Mouse (Mus musculus) frontal cortex, postnatal 36 days (tissue): Measurements from ENCODE around the gene Atrnl1.
"Not testable (repeated sequence)": the region's sequence is repeated elsewhere in the genome, so short reads cannot be mapped to it uniquely, and the experiment has no call there.

Experiments used
- DNase-seq, 2 experiments: peaks; one replicate each; pipeline ENCODE4 v3.0.0; 2022; ENCODE audit warnings: low spot score in 2 of 2

Gene Atrnl1

DNA sequence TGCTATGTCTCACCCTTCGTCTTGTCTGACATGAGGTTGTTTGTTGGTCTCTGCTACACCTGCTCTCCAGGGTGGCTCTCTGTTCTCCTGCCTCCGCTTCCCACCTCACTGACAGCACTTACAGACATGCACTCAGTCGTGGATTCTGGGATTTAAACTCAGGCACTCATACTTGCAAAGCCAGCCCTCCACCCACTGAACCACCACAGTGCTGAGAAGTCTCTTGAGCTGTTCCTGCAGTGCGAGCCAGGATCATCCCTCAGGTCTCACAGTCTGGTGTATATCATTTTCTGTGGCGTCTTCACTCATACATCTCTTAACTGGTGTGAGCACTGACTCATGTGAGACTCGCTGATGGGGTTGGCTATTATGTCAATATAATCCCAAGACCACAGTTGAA, 353.0 kb downstream of the Atrnl1 start:
- DNase-seq = no peak

DNA sequence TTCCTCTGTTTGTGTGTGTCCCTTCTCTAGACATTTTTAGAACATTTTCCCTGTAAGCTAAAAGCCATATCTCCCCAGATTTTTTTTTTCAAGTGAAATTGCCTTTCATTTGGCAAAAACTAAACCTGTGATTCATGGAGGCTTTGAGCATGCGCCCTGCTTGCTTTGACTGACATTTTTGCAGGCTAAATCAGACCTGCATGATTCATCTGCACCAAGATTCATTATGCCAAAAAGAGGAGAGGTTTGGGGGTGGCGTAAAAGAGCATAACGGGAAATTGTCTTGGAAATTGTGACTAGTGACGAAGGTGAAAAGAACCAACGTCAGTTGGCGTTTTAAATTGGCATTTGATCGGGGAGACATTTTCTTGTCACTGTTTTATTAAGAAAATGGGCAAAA, 358.9 kb downstream of the Atrnl1 start:
- peak; percentile 74 to 75 for DNase-seq

DNA sequence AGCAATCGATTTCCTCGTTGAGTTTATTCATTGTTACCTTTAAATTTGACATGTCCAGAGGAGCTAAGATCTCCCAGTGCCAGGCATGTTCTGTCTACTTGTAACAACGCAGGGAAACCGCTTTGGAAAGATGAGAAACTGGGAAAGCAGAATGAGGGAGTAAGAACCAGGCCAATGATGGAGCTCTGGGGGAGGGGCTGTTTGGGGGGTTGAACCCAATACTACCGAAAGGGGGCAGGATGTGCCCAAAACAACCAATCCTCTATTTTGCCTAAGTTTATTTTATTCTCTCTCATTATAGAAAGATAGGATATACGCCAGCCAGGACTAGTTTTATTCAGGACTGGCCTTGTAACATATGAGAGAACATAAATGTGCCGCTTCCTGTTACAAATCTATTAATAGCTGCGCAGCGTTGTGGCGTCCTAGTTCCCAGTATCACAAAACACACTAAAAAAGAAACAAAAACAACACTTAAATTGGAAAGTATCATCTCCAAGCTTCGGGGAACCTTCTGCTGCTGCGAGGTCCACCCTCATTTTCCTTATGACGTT, 359.6 kb downstream of the Atrnl1 start:
- DNase-seq = peak in 1 of 2 experiments; percentile 44

DNA sequence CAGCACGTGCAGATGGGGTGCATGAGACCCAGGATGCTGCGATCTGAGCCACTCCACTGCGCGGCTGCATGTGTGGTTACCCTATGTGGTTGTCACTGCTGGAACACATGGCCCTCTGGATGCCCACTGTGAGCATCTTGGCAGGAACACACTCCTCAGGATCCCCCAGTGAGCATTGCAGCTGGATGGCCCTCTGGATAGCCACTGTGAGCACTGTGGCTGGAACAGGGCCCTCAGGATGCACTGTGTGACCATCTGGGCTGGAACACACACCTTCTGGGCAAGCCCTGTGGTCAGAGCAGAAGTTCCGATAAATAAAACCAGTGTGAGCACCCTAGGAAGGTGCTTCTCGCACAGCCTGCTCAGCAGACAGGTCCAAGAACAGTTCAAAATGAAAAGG, 364.4 kb downstream of the Atrnl1 start:
- no peak for DNase-seq

DNA sequence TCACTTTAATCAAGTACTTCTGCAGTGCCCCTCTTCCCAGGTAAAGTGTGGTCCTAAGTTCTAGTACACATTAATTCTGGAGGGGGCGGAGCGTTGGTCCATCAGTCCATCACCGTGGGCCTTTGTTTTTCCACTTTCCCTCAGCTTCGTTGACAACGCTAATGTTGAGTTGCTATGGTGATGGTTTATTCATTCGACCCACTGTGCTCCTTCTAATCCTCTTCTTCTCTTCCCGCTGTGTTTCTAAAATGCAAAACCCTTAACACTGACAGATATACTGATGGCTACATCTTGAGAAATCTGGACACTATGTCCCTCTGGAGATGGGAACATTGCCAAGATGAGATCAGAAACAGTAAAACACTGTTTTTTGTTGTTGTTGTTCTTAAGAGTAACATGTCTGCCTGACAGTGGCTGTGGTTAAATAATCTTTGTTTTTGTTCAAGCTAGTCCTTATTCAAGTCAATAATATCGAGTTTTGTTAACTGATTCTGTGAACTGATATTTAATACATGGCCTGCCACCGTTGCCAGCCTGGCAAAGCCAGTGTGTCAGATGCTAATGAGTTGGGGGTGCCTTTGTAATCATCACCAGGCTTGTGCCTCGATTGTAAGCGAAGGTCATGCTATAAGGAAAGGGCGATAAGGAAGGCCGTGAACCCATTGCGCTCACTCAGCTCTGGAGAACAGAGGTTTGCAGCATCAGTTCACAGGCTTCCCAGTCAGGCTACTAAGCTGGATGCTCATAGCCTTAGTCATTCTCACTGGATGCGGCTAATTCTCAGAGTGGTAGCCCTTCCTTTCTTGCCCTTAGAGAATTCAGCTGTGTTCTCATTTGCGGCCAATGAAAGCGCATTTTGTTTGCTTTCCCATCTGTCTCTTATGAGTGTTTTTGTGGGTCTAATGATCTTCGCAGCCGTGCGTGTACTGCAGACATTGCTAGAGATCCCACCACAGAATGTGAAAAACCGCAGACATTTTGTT, 375.4 kb downstream of the Atrnl1 start:
- DNase-seq = no peak

DNA sequence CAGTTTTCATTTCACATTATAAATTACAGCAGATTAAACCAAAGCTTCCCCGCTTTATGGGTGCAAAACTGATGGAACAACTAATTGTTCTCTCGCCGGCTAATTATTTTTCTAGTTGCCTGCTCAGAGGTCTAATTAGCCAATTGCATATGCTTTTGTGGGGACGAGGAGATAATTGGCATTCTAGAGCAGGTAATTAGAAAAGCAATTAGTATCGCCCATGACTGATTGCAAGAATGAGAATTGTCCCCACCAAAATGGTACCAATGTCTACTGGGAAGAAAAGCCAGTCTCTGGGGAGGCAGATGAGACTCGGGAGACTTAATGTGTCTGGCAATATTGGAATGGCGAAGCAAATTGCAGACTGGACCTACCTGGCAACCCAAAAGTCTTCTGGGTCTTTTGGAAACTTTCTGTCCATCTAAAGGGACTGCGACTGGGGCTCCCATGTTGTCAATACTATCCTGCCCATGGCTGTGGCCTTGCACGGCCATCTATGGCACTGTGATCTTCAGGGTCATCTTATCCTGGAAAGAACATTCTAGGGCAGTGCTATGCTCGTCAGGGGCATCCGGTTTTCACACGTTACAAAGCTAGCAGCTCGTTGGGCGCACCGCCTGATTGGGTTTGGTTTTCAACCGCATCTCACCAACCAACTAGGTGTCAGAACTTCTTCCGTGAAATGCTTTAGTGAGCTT, 377.0 kb downstream of the Atrnl1 start:
- DNase-seq = no peak

DNA sequence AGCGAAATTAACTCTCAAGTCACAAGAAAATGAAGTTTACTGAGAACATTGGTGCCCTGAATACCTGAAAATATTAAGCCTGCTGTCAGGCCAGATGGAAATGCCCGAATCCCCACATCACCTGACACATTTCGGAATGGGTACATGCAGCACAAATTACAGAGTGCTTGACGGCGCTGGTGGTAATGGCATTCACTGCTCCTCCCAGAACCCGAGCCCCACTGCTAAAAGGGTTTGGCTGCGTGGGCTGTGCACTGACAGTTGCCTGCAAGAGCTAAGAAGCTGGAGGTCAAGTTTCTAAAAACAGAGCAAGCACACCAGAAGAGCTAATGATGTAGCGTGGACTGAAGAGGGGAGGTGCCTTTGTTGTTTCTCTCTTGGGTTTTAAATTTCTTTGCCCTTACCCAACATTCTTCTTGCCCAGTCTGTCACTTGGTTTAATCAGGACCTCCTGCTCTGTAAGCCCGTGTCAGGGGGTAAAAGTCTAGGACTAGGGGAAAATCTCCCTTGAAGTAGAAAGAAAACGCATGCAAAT, 377.8 kb downstream of the Atrnl1 start:
- DNase-seq = no peak

DNA sequence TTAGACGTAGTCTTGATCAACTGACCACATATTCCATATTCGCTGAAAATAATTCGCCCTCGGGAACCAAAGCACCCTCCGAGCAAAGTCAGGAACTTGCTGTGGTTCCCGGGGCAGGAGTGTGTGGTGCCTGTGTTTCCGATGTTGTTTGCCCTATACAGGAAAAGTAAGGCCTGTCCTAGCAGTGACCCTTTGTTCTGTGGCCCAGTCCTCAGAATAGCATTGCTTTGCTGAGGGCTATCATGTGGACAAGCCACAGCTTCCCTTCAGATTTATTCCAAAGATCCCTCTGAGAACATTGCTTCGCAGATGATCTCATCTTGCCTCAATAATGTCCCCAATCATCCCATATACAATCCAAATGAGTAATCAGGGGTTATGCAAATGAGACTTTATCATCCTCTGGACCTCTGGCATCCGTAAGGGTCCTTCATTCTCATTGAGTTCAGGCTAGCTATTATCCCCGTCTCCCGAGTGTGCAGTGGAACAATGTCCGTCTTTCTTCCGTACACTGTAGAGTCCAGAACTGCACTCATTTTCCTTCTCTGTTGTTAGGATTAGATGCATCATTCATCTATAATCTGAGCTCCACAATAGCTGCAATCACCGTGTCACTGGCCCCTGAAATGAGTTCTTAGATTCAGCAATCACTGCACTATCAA, 380.4 kb downstream of the Atrnl1 start:
- no peak for DNase-seq

DNA sequence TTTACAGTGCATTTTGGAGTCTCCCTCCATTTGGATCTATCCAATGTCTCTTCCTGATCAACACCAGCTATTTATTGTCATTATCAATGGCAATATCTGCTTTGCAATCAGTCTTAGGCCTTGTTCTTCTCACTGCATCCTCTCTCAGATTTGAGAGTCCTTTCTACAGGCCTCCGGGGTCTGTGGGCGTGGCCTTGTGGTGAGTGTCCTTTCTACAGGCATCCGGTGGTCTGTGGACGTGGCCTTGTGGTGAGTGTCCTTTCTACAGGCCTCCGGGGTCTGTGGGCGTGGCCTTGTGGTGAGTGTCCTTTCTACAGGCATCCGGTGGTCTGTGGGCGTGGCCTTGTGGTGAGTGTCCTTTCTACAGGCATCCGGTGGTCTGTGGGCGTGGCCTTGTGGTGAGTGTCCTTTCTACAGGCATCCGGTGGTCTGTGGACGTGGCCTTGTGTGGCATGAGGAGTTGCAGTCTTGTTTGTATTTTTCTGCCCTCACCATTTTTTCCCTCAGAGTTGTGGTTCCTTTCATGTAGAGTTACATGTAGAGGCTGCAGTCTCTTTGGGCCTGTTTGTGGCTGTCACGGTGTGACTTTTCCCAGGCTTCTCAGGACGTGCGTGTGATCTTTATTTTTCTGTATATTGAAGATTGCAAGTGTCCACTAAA, 383.5 kb downstream of the Atrnl1 start:
- DNase-seq = not testable (repeated sequence)

DNA sequence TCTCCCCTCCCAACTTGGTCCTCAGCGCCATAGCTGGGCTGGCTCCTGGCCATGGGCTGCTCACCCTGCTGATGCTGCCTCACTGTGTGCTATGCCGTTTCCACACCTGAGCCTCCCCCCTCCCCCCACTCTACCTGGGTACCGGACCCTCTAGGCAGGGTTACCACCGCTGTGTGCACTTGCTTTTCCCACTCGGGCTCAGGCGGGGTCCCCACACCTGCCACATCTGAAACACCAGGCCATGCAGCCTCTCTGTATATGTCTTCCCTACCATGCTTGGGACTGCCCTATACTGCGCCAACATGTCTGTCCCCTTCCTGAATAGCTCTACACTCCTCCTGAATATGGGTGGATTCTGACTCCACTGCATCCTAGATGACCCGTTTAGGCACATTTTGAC, 384.2 kb downstream of the Atrnl1 start:
- no peak for DNase-seq

DNA sequence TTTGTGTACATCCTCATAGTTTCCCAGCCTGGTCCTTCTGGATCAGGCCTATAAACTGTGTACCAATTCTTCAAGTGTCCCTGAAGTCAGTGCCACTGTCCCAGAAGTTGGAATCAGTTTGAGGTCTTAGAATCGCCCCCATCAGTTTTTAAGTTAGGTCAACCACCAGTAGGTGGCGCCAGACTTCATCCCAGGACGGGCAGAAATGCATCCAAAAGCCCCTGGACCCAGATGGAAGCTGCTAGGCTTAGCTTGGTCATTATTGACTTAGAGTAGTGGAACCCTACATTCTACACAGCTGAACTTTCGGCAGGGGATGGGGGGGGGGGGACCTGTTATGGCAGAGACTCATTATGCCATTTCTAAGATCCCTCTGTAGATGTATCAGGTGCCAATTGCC, 387.1 kb downstream of the Atrnl1 start:
- DNase-seq = no peak

DNA sequence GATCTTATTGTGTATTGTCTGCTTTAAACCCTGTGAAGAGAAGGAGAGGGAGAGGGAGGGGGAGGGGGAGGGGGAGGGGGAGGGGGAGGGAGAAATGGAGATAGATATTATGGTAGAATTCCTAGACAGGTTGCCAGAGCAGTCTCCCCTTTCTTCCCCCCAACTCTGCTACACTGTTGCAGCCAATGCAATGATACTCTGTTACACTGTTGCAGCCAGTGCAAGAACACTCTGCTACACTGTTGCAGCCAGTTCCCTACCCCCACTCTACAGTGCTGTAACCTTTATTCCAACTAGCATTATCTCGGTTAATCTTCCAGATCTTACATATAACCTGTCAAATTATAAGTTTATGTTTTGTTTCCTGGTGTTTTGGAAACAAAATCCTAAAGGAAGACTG, 400.8 kb downstream of the Atrnl1 start:
- DNase-seq = no peak

DNA sequence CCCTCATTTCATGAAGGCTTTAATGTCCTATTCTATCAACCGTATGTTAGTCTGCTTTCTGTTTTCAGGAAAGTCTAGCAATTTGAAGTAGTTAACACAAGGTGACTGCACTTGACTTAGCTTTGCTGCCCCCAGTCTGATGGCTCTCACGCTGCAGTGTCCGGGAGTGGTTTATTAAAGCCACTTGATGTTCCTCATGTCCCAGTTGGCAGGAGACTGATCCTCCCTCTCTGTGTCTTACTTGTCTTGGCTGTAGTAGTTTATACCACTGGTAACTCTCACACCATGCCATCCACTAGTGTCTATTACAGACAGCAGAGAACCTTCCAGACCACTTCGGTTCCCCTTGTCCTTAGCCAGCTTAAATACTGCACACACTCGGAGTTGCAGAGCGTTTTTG, 404.9 kb downstream of the Atrnl1 start:
- DNase-seq = no peak

DNA sequence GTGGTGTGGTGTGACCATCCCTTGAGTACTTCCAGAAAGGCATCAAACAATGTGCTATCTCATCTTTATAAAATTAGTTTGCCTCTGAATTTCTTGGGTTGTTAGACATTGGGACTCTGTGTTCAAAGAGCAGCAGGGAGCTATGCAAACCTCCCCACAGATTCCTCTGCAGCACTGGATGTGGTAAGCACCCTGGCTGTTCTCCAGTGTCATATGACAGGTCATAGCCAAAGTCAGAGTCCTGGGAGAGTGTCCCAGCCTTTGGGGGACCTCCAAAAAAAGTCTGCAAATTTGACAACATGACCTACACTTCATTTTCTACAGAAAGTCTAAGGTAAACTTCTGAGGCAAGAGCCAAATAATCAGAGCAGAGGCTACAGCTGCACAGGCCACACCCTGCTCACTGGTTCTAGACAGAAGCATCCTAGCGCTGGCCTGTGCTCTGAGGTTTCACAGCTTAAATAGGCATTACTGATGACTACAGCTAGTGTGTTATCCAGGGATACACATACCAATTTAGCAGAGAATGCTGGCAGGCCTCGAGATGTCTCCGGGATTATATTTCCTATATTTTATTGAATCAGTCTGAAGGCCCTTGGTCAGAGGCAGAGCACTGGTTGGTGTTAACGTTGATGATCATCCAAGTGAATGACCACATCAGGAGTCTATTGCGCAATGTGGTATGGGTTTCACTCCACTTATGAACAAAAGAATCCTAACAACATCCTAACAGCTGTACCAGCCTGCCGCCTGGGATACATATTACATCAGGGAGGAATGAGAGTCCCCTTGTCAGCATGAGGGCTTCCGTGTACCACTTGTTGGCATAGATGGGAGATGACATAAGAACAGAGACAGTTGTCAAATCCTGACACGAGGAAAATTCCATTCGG, 406.0 kb downstream of the Atrnl1 start:
- no peak for DNase-seq

DNA sequence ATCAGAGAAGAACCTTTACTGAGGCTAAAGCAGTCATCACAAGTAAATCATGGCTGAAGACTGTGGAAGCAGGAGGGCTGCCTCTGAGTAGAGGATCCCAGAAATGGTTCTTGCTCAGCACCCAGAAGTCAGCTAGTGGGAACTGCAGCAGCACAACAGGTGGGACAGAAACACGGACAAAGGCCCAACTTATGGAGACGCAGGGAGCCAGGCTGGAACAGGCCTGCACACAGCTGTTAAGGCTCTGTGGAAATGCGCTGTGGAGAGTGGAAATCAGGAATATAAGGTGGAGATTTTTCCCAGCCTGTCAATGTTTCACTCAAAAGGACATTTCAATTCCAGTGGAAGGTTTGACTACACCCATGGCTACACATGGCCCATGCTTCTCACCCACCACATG, 406.6 kb downstream of the Atrnl1 start:
- DNase-seq = no peak

DNA sequence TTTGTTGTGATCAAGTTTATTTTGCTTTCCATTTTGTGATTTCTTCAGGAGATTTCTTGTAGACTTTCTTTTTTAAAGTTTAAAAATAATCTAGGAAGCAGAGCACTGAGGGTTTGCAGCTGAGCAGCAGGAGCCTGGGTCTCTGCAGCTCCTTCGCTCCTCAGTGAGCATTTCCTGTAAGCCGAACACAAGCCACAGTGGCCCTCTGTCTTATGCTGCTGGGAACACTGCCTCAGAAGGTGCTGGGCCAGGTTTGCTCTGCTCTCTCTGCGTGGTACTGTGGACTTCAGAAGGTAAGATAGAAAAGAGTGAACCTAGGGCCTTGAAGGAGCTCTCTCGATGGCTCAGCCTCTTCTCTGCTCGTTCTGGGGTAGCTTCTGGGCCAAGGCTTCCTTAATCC, 407.9 kb downstream of the Atrnl1 start:
- no peak for DNase-seq

DNA sequence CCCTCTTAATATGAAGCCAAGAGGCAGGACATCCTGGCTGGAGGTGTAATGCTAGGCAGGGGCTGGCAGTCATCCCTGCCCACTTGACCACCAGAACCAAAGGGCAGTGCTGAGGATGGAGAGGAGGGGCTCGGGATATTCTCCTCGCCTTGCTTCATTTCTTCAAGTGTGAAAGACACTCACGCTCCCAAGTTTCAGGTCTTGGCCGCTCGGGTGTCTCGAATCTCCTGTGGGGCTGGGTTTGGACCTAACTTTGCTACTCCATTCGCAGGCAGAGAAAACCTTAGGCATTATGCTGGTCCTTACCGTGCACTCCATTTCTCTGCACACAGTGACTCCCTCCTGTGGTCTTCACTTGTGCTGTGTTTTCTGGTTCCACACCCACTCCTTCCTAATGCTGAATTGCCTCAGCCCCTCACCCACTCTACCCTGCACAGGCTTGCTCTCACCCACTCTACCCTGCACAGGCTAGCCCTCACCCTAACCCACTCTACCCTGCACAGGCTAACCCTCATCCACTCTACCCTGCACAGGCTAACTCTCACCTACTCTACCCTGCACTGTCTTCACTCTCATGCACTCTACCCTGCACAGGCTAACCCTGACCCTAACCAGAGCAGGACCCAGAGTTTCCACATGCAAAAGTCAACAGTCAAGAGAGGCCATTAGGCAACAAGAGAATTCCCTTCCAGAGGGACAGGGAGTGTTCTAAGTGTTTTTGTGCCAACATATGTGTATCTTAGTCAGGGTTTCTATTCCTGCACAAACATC, 410.9 kb downstream of the Atrnl1 start:
- DNase-seq = no peak

DNA sequence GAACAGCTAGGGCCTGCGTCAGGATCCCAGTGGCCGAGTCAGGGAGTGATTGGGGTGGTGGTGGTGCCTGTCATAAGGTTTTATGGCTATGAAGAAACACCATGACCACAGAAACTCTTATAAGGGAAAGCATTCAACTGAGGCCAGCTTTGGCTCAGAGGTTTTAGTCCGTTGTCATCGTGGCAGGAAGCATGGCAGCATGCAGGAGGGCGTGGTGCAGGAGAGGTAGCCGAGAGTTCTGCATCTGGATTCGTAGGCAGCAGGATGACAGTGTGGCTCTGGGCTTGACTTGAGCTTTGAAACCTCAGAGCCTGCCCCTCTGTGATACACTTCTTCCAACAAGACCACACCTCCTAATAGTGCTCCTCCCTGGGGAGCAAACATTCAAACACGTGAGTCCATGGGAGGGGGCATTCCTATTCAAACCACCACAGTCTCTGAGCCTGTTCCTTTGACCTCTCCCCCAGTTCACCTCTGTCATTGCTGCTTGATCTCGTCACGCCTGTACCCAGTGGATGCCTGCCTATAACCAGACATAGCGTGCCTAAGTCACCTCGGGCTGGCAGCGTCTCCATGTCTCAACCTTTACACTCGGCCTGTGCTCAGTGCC, 412.5 kb downstream of the Atrnl1 start:
- DNase-seq = no peak

DNA sequence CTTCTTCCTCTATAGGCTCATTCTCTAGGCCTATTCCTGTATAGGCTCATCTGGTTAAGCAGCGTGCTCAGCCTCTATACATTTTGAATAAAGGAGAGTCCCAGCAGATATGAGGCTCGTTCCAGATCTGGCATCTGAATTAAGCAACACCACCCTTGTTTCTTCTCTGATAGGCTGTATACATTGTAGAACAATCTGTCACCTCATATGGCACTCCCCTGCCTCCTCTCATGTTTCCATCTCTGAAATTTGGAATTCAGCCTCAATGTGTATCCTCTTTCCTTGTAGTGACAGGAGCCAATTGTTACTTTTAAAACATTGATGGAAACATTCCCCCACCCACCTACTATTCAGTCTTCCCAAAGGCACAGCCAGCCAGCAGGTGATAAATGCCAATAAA, 414.2 kb downstream of the Atrnl1 start:
- no peak for DNase-seq
